Mouse (Mus musculus) B cell, adult 2 months (primary cell): ENCODE data around the gene Ctu2.

Experiments used
- DNase-seq, 2 experiments: peaks; one replicate each; pipeline ENCODE4 v3.0.0; 2022

Ctu2 gene

GRCm38 (mm10) chr8:122475580-122476320 is at the start of gene Ctu2, which contains the start of gene Rnf166:
Ctu2 (plus strand) TSS chr8:122476143.
Rnf166 (minus strand) TSS chr8:122476064.
- peak; percentile 97 to 98 for DNase-seq

GRCm38 (mm10) chr8:122426145-122426544 is 49.8 kb upstream of the Ctu2 start:
- no peak for DNase-seq

GRCm38 (mm10) chr8:122427607-122428006 is 48.3 kb upstream of the Ctu2 start:
- no peak for DNase-seq

DNA sequence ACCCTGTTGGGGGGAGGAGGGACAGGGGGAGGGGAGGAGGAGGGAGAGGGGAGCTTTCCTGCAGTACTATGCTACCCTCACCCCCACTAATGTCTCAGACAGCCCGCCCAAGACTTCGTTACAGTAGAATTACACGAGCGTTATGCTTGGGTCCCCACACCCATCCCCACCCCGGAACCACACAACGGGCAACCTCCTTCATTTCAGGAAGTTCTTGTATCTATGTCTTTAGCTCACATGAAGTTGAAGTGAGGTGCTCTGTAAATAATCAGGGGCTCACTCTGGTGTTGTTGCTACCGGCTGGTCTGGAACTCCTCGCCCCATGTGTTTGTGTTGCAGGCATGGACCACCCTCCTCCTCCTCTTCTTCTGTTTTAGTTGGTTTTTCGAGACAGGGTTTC is 47.8 kb upstream of the Ctu2 start:
- DNase-seq, result peak; percentile 63 to 72

DNA sequence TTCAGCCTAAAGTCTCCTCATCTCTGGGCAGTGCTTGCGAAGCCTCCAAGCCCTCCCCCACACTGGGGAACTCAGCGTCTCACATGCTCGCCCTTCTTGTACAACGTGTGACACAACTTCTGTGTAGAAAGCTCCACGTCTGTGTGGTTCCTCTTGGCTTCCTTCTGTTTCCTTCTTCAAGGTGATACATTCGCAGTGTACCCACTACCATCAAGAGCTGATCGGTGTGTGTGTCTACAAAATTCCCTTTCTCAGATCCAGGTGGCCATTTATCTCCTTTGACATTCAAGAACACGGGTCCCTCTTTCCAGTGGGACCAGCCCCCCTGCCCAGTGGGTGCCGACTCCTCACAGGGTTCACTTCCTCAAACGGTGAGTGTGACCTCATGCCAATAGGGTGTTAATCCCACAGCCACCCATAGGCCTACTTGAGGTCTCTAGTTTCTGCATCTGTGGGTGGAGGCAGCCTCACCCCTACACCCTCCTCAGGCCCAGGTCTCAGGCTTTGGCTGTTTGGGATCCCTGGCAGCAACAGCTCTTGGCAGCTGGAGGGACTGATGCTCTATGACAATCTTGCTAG is 45.8 kb upstream of the Ctu2 start:
- DNase-seq, result peak; percentile 84 to 86

- DNase-seq, result no peak
Measured at GRCm38 (mm10) chr8:122430646-122431045, 45.3 kb upstream of the Ctu2 start.

GRCm38 (mm10) chr8:122431694-122432442 is 44.1 kb upstream of the Ctu2 start:
- DNase-seq, result peak; percentile 58

GRCm38 (mm10) chr8:122432443-122433268 is 43.3 kb upstream of the Ctu2 start, which contains the start of gene Cyba:
Cyba (minus strand) TSS chr8:122432930.
- peak; percentile 93 to 94 for DNase-seq

DNA sequence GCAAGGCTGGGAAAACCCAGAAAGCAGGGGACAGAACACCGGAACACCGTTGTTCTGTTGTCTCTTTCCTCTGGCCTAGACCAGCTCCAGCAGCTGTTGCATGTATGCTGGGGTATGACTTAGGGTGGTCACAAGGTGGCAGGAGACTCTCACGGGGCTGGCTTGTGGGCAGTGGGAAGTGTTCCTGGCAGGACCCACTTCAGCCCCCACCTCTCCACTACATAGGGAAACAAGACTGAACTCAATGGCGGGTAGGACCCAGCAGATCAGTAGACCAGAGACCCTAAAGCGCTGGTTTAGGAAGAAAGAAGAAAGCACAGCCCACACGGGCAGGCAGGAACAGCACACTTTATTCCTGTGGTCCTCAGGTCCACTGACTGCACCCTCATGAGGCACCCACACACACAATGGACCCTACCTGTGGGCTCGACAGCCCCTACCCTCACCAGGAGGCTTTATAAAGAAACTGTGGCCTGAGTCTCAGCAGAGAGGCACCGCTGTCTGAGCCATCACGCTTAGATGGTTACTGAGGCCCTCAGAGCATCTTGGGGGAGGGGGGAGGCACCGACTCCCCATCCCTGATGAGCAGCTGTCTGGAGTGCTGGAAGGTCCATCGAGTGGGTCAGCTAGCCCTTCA is 42.6 kb upstream of the Ctu2 start:
- DNase-seq, result no peak

- DNase-seq, result peak; percentile 63 to 66
Measured at GRCm38 (mm10) chr8:122435375-122435774, 40.6 kb upstream of the Ctu2 start.

DNA sequence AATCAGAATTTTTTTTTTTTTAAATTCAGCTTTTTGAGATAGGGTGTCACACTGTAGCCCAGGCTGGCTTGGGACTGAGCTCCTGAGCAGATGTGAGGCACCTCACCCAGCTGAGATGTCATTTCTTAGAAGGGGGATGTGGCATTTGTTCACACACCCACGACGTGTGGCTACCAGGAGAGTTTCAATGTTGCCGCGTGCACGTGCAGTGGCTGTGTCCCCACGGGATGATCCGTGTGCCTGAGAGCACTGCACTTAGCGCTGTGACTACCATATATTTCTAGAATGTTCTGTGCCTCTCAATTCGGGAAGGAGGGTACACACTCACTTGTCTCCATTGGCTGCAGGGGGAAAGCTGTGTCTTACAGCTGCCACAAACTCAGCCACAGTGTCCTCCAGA is 39.8 kb upstream of the Ctu2 start:
- DNase-seq, result no peak

- DNase-seq, result no peak
Measured at GRCm38 (mm10) chr8:122436586-122437125, 39.3 kb upstream of the Ctu2 start.

GRCm38 (mm10) chr8:122437708-122438331 is 38.1 kb upstream of the Ctu2 start:
- no peak for DNase-seq

DNA sequence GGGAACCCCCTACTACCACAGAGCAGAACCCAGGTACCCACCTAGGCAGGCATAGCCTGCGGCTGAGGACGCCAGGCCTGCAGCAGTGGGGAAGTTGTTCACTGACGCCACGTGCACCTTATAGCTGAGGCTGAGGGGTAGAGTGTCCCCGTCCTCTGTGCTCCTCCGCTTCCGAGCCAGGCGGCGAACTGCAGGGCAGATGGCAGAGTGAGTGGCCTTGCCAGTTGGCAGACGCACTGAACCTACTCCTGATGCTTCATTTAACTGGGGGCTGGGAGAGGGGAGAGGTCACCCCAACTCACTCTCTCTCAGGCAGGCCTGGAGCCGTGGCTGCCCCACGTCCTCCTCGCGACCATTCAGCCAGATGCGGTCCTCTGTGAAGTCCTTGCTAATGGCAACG is 36.6 kb upstream of the Ctu2 start:
- DNase-seq, result no peak

DNA sequence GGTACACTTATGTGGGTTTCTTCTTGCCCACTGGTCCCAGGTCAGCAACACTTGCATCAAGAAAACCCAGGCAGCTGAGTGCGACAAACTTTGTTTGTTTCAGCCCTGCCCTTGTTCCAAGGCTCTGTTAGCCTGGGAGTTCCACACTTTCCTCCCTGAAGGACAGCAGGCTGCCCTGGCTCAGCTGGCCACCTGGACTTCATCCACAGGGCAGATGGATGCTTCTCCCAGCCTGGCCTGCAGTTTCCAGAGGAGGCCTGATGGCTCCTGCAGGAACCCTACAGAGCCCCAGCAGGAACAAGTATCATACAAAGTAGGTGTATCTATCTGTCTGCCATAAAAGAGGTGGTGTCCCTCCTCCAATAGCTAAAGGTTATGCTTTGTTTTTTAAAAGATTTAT is 34.6 kb upstream of the Ctu2 start:
- no peak for DNase-seq

- DNase-seq, result no peak
Measured at GRCm38 (mm10) chr8:122442356-122442755, 33.6 kb upstream of the Ctu2 start.

GRCm38 (mm10) chr8:122442781-122443180 is 33.2 kb upstream of the Ctu2 start:
- DNase-seq, result no peak

GRCm38 (mm10) chr8:122443262-122444006 is 32.5 kb upstream of the Ctu2 start, which contains the start of gene Mvd:
Mvd (minus strand) TSS chr8:122443422.
- peak; percentile 96 to 98 for DNase-seq

DNA sequence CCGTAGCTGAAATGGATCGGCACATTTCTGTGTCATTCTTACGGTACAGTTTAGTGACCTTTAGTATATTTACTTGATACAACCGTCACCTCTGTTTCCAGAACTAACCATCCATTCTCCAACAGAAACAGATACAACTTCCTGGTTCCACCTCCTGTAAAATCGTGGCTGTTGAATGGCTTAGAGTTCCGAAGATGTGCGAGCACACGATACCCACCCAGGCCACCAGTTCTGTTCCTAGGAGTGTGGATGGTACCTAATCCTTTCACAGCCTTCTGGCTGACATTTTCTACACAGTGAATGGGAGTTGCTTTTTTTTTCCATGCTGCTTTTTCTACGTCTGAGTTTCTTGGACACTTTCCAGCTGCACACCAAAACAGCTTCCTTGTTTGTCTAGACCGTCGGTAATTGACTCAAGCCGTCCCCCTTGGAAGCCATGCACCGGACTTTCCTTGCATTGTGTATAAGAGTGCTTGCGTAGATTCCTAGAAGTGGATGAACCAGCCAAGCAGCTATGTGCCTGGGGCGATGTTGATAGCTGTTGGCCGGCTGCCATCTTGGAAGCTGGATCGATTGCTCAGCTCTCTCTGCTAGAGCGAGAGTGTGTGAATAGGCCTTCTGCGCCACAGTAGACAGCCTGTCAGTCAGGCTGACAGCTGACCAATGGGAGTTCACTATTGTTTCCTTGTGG is 31.7 kb upstream of the Ctu2 start:
- peak; percentile 52 to 53 for DNase-seq

GRCm38 (mm10) chr8:122445203-122445602 is 30.7 kb upstream of the Ctu2 start:
- no peak for DNase-seq
